Mouse (Mus musculus) CH12.LX (cell line): ENCODE data around the gene Sema6c.

Source experiments
- CTCF ChIP-seq, 2 experiments: IDR thresholded peaks in 1 of 2; conservative IDR thresholded peaks in 1 of 2; 2 replicates each; pipeline ENCODE4 v1.5.1; 2011 to 2012; ENCODE audit warnings: low read depth in 2 of 2, low read length in 2 of 2, improper control_type of control experiment in 1 of 2, inconsistent platforms in 1 of 2, mild to moderate bottlenecking in 1 of 2, moderate library complexity in 1 of 2
- EP300 ChIP-seq: IDR thresholded peaks from 2 replicates; pipeline ENCODE4 v1.6.1; 2011; ENCODE audit warnings: low read length, improper control_type of control experiment
- MXI1 ChIP-seq: IDR thresholded peaks from 2 replicates; pipeline ENCODE4 v1.6.1; 2011; ENCODE audit warnings: mild to moderate bottlenecking, low read depth, low read length, improper control_type of control experiment
- POLR2AphosphoS2 ChIP-seq: IDR thresholded peaks from 2 replicates; pipeline ENCODE4 v1.6.1; 2011; ENCODE audit warnings: low read depth, low read length, improper control_type of control experiment
- ZKSCAN1 ChIP-seq: IDR thresholded peaks from 2 replicates; pipeline ENCODE4 v1.6.1; 2012; ENCODE audit warnings: low read depth, inconsistent platforms, low read length, improper control_type of control experiment, borderline replicate concordance
- ZMIZ1 ChIP-seq: IDR thresholded peaks from 2 replicates; pipeline ENCODE4 v1.6.1; 2012; ENCODE audit warnings: low read depth, mild to moderate bottlenecking, inconsistent platforms, low read length, improper control_type of control experiment

GRCm38 (mm10) chr3:95199101-95199500 is 38.8 kb downstream of the Sema6c start:
- TF ChIP-seq ZMIZ1, result no peak
- TF ChIP-seq ZKSCAN1, result no peak
- TF ChIP-seq POLR2AphosphoS2, result no peak
- TF ChIP-seq CTCF (conservative IDR thresholded peaks at IDR 0.05 in 1 of 2, IDR thresholded peaks at IDR 0.05 in 1 of 2; ENCODE audit: low read depth in 2 of 2, low read length in 2 of 2), result no peak
- TF ChIP-seq MXI1, result no peak
- no peak for TF ChIP-seq EP300
